ENCODE assay signal across 11 mouse cellular contexts in genomic region chr16:11343292-11343815, GRCm38 (mm10). TPM values are rescaled to one million over a fixed set of nuclear protein-coding genes. Genes with fewer than 3 reads are reported as not detected.
DNase-seq lines count a peak whose midpoint lies in the region; ATAC-seq and TF ChIP-seq lines count a peak whose summit lies in the region.
"Had no signal": no experiment of that assay in that cellular context is flagged by ENCODE, and none has a peak within 500 bp of the region (broad histone marks: within the 10 kb centered on the region; RNA-seq: fewer than 3 reads in every experiment).

No protein-coding gene starts in this region.

- WGBS in heart, embryonic 12.5 days: 36% methylated on average over 4 of the region's 4 CpGs
- WGBS in stomach, postnatal 0 days: 82% methylated on average over 4 of the region's 4 CpGs
- WGBS in forebrain, postnatal 0 days: 89% methylated on average over 4 of the region's 4 CpGs
- 81% methylated on average over 4 of the region's 4 CpGs for WGBS in forebrain, embryonic 16.5 days

- TF ChIP-seq EP300 in stomach, postnatal 0 days (optimal IDR thresholded peaks at IDR 0.05): no peak

- no peaks in the 10 kb centered on the region for H3K27me3 ChIP-seq in heart, embryonic 12.5 days (replicated peaks)
- H3K27me3 ChIP-seq in stomach, postnatal 0 days (ENCODE audit: control insufficient read depth, insufficient read depth, low read length): no peaks in the 10 kb centered on the region
- no peaks in the 10 kb centered on the region for H3K27me3 ChIP-seq in forebrain, postnatal 0 days (ENCODE audit: insufficient read depth, low read length)
- no peaks in the 10 kb centered on the region for H3K27me3 ChIP-seq in forebrain, embryonic 16.5 days (replicated peaks; ENCODE audit: control insufficient read depth, insufficient read depth, low read length)
- H3K27me3 ChIP-seq: limb, embryonic 15.5 days had no signal

- H3K9me3 ChIP-seq in heart, embryonic 12.5 days (replicated peaks): no peaks in the 10 kb centered on the region
- H3K9me3 ChIP-seq in stomach, postnatal 0 days (ENCODE audit: control insufficient read depth, low read length): no peaks in the 10 kb centered on the region
- H3K9me3 ChIP-seq in forebrain, postnatal 0 days (ENCODE audit: low read length): no peaks in the 10 kb centered on the region
- H3K9me3 ChIP-seq in forebrain, embryonic 16.5 days (ENCODE audit: control insufficient read depth, low read length): no peaks in the 10 kb centered on the region
- H3K9me3 ChIP-seq: limb, embryonic 15.5 days had no signal

- H3K36me3 ChIP-seq in heart, embryonic 12.5 days: no peaks in the 10 kb centered on the region
- no peaks in the 10 kb centered on the region for H3K36me3 ChIP-seq in stomach, postnatal 0 days (ENCODE audit: control insufficient read depth, insufficient read depth, low read length)
- H3K36me3 ChIP-seq in forebrain, postnatal 0 days (ENCODE audit: insufficient read depth): no peaks in the 10 kb centered on the region
- H3K36me3 ChIP-seq in forebrain, embryonic 16.5 days (ENCODE audit: control insufficient read depth, insufficient read depth): no peaks in the 10 kb centered on the region
- H3K36me3 ChIP-seq: limb, embryonic 15.5 days had no signal

- TF ChIP-seq CTCF in stomach, postnatal 0 days (IDR thresholded peaks at IDR 0.05; ENCODE audit: low read depth): no peak
- TF ChIP-seq CTCF in forebrain, postnatal 0 days (IDR thresholded peaks at IDR 0.05; ENCODE audit: low read depth): no peak

- peak; percentile 10 to 29 for DNase-seq in spleen, postnatal 36 days (ENCODE audit: low spot score in 2 of 2)
- no peak for DNase-seq in spleen, adult 12 weeks (ENCODE audit: low spot score)
- peak; percentile 46 to 47 for DNase-seq in lung, adult 18-20 months
- DNase-seq in stomach, postnatal 0 days (ENCODE audit: low spot score): no peak
- DNase-seq in frontal cortex, postnatal 36 days (ENCODE audit: low spot score in 2 of 2): no peak
- DNase-seq in forebrain, postnatal 0 days: no peak

- H3K27ac ChIP-seq in heart, embryonic 12.5 days (ENCODE audit: poor library complexity, severe bottlenecking): no peak overlapping the region
- H3K27ac ChIP-seq in stomach, postnatal 0 days (replicated peaks): no peak overlapping the region
- no peak overlapping the region for H3K27ac ChIP-seq in forebrain, postnatal 0 days (ENCODE audit: low read depth, low read length)
- no peak overlapping the region for H3K27ac ChIP-seq in forebrain, embryonic 16.5 days (ENCODE audit: low read length)
- H3K27ac ChIP-seq: limb, embryonic 15.5 days had no signal

- no peak overlapping the region for H3K9ac ChIP-seq in heart, embryonic 12.5 days
- no peak overlapping the region for H3K9ac ChIP-seq in stomach, postnatal 0 days (ENCODE audit: low read length)
- H3K9ac ChIP-seq in forebrain, postnatal 0 days: no peak overlapping the region
- no peak overlapping the region for H3K9ac ChIP-seq in forebrain, embryonic 16.5 days (replicated peaks; ENCODE audit: low read depth, low read length)
- H3K9ac ChIP-seq: limb, embryonic 15.5 days had no signal

- H3K4me1 ChIP-seq in heart, embryonic 12.5 days (replicated peaks): peaks cover 9% of the 10 kb centered on the region
- H3K4me1 ChIP-seq in stomach, postnatal 0 days (replicated peaks; ENCODE audit: control insufficient read depth, insufficient read depth): no peaks in the 10 kb centered on the region
- H3K4me1 ChIP-seq in forebrain, postnatal 0 days (ENCODE audit: insufficient read depth): no peaks in the 10 kb centered on the region
- no peaks in the 10 kb centered on the region for H3K4me1 ChIP-seq in forebrain, embryonic 16.5 days (replicated peaks; ENCODE audit: control insufficient read depth, insufficient read depth, low read length)
- H3K4me1 ChIP-seq: limb, embryonic 15.5 days had no signal

- H3K4me3 ChIP-seq in heart, embryonic 12.5 days: no peak overlapping the region
- no peak overlapping the region for H3K4me3 ChIP-seq in stomach, postnatal 0 days (ENCODE audit: low read depth, low read length)
- no peak overlapping the region for H3K4me3 ChIP-seq in forebrain, postnatal 0 days (ENCODE audit: low read depth, low read length)
- no peak overlapping the region for H3K4me3 ChIP-seq in forebrain, embryonic 16.5 days (replicated peaks; ENCODE audit: low read length)
- H3K4me3 ChIP-seq: limb, embryonic 15.5 days had no signal

- no peak overlapping the region for H3K4me2 ChIP-seq in heart, embryonic 12.5 days
- no peak overlapping the region for H3K4me2 ChIP-seq in stomach, postnatal 0 days (replicated peaks; ENCODE audit: low read depth)
- H3K4me2 ChIP-seq in forebrain, postnatal 0 days (ENCODE audit: low read depth): no peak overlapping the region
- no peak overlapping the region for H3K4me2 ChIP-seq in forebrain, embryonic 16.5 days (ENCODE audit: low read length)
- H3K4me2 ChIP-seq: limb, embryonic 15.5 days had no signal

- peak; percentile 29; the same call in 1 of the 2 replicates for ATAC-seq in heart, embryonic 12.5 days (ENCODE audit: insufficient number of reproducible peaks, low FRiP score)
- ATAC-seq in stomach, postnatal 0 days (ENCODE audit: low FRiP score, low TSS enrichment): peak; percentile 67
- no peak for ATAC-seq in forebrain, postnatal 0 days
- ATAC-seq in forebrain, embryonic 16.5 days: no peak
- ATAC-seq: hindbrain, embryonic 16.5 days had no signal

RNA-seq across cellular contexts. Expression of gene Snx29, which starts 20.6 kb away (rescaled TPM):
- 5.4 and 6.7 TPM in 2 replicates for polyA plus RNA-seq in heart, embryonic 12.5 days (2016; fragmentation: Nextera tagmentation; extraction: Ambion mirVana)
- polyA plus RNA-seq in stomach, postnatal 0 days (2015; fragmentation: Nextera tagmentation; extraction: Ambion mirVana): 4.8 and 5.2 TPM in 2 replicates
- total RNA-seq in forebrain, postnatal 0 days (2014; rRNA removed): 17.7 and 20.6 TPM in 2 replicates
- polyA plus RNA-seq in forebrain, postnatal 0 days (2015; fragmentation: Nextera tagmentation; extraction: Ambion mirVana): 2.2 and 5.8 TPM in 2 replicates
- 11.5 and 18.5 TPM in 2 replicates for polyA plus RNA-seq in forebrain, embryonic 16.5 days (2015; fragmentation: Nextera tagmentation; extraction: Ambion mirVana)

RNA-seq across cellular contexts. Expression of gene Tnfrsf17, which starts 29.7 kb away (rescaled TPM):
- not detected in 2 replicates for polyA plus RNA-seq in heart, embryonic 12.5 days (2016; fragmentation: Nextera tagmentation; extraction: Ambion mirVana)
- polyA plus RNA-seq in stomach, postnatal 0 days (2015; fragmentation: Nextera tagmentation; extraction: Ambion mirVana): 0.12 TPM in 1 of 2 replicates, not detected in the other
- not detected in 2 replicates for total RNA-seq in forebrain, postnatal 0 days (2014; rRNA removed)
- polyA plus RNA-seq in forebrain, postnatal 0 days (2015; fragmentation: Nextera tagmentation; extraction: Ambion mirVana): 0.18 and 0.19 TPM in 2 replicates
- polyA plus RNA-seq in forebrain, embryonic 16.5 days (2015; fragmentation: Nextera tagmentation; extraction: Ambion mirVana): not detected in 2 replicates
- polyA plus RNA-seq: embryonic facial prominence, embryonic 11.5 days had no signal

Comparison
In these comparisons a context has a peak if more than half of its experiments do, and no peak if none do; other contexts are left out.
1. DNase-seq: peak in spleen, postnatal 36 days (2 of 2) and lung, adult 18-20 months (2 of 2); none in spleen, adult 12 weeks (single experiment), stomach, postnatal 0 days (single experiment), frontal cortex, postnatal 36 days (0 of 2) and forebrain, postnatal 0 days (single experiment).
2. ATAC-seq: peak in heart, embryonic 12.5 days (single experiment) and stomach, postnatal 0 days (single experiment); none in forebrain, postnatal 0 days (single experiment) and forebrain, embryonic 16.5 days (single experiment).